Mouse (Mus musculus) mesoderm, embryonic 11.5 days (tissue): Measurements from ENCODE around the gene Xylt2.

Experiments
- DNase-seq: peaks from one replicate; pipeline ENCODE4 v3.0.0-alpha.2; 2012; ENCODE audit warnings: low read depth, low spot score

The Xylt2 gene

DNA sequence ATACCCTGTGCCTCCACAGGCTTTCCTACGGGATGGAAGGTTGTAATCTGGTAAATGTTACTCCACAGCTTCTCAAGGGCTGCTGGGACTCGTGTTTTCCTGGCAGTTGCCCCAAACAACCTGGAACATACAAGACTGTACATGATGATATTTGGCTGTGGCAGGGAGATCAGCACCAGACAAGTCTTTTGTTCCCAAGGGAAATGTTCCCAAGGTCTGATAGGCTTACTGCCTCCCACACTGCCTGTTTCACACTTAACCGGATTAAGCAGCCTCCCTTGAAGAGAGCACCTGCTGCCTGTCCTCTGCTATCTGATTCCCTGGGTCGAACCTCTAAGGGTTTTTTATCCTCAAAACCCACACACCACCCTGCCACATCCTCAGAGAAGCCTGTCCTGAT lies 61.8 kb downstream of the Xylt2 start:
- DNase-seq: no peak

- no peak for DNase-seq
Observed at GRCm38 (mm10) chr11:94614603-94615002, 62.7 kb downstream of the Xylt2 start.
